Mouse (Mus musculus) embryonic facial prominence, embryonic 12.5 days (tissue): Measurements from ENCODE around the gene Rtn4r. TPM values are rescaled to one million over a fixed set of nuclear protein-coding genes. Genes with fewer than 3 reads are reported as not detected.

Source experiments
- ATAC-seq: fragments of 200-750 bp; cut with Nextera tagmentation; 2 replicates; pipeline ENCODE4 v1.8.0; 2017; ENCODE audit not compliant: insufficient number of reproducible peaks, insufficient read depth, low FRiP score, low TSS enrichment
- H3K27ac ChIP-seq: fragments of 300-500 bp; sonication (generic); 2 replicates; pipeline ENCODE4 v1.5.1; 2016; ENCODE audit warnings: mild to moderate bottlenecking
- H3K27me3 ChIP-seq: fragments of 300-500 bp; sonication (generic); 2 replicates; pipeline ENCODE4 v1.6.1; 2016; ENCODE audit warnings: mild to moderate bottlenecking, moderate library complexity
- H3K36me3 ChIP-seq: fragments of 300-500 bp; sonication (generic); 2 replicates; pipeline ENCODE4 v1.6.1; 2016; ENCODE audit warnings: mild to moderate bottlenecking
- H3K4me1 ChIP-seq: fragments of 300-500 bp; sonication (generic); 2 replicates; pipeline ENCODE4 v1.6.1; 2016
- H3K4me2 ChIP-seq: fragments of 300-500 bp; sonication (generic); replicated peaks from 2 replicates; pipeline ENCODE4 v1.6.1; 2016; ENCODE audit warnings: mild to moderate bottlenecking, moderate library complexity
- H3K4me3 ChIP-seq: fragments of 300-500 bp; sonication (generic); 2 replicates; pipeline ENCODE4 v1.5.1; 2016; ENCODE audit warnings: mild to moderate bottlenecking
- H3K9ac ChIP-seq: fragments of 300-500 bp; sonication (generic); 2 replicates; pipeline ENCODE4 v1.6.1; 2016; ENCODE audit warnings: mild to moderate bottlenecking, moderate library complexity
- H3K9me3 ChIP-seq: fragments of 300-500 bp; sonication (generic); 2 replicates; pipeline ENCODE4 v1.6.1; 2016; ENCODE audit warnings: mild to moderate bottlenecking, moderate library complexity
- WGBS: fragments of 180-500 bp; shearing (Covaris S2); methylation state at CpG from one replicate; pipeline ENCODE4 v1.1.7; 2016; 5-methylcytosine and 5-hydroxymethylcytosine counted together
- microRNA-seq: library from miRNA; unstranded; fragments of <30 nt; microRNA quantifications from one replicate; pipeline ENCODE4, GENCODE M21; 2017
- polyA plus RNA-seq: library from polyadenylated mRNA; unstranded; fragments of >200 nt; fragmentation: Nextera tagmentation; extraction: Ambion mirVana; gene quantifications from 2 replicates; pipeline ENCODE4 v1.2.1, GENCODE M21; 2016

Rtn4r gene
- polyA plus RNA-seq, 1 experiment from 2014 or later: 3.4 TPM

- WGBS: 82% methylated on average over 10 of the region's 10 CpGs
- no peak overlapping the region for H3K4me2 ChIP-seq
Observed at GRCm38 (mm10) chr16:18198365-18199098, 71.1 kb downstream of the Rtn4r start.

GRCm38 (mm10) chr16:18200062-18200461, 72.6 kb downstream of the Rtn4r start:
- H3K27me3 ChIP-seq: 0 out of 2 replicates have a peak, but pooled peaks cover 2% of the 10 kb centered on the region
- no peaks in the 10 kb centered on the region for H3K9me3 ChIP-seq
- H3K4me2 ChIP-seq: no peak overlapping the region
- H3K9ac ChIP-seq: no peak overlapping the region
- 78% methylated on average over 2 of the region's 2 CpGs for WGBS
- no peak for ATAC-seq
- no peak overlapping the region for H3K27ac ChIP-seq
- peaks cover 7% of the 10 kb centered on the region for H3K4me1 ChIP-seq
- H3K36me3 ChIP-seq: no peaks in the 10 kb centered on the region
- no peak overlapping the region for H3K4me3 ChIP-seq

More at GRCm38 (mm10) chr16:18198365-18199098, 71.1 kb downstream of the Rtn4r start:
- H3K4me3 ChIP-seq: no peak overlapping the region
- H3K9me3 ChIP-seq: no peaks in the 10 kb centered on the region
- no peak for ATAC-seq
- H3K27ac ChIP-seq: no peak overlapping the region
- H3K36me3 ChIP-seq: no peaks in the 10 kb centered on the region
- H3K27me3 ChIP-seq: 0 out of 2 replicates have a peak, but pooled peaks cover 2% of the 10 kb centered on the region
- peaks cover 7% of the 10 kb centered on the region for H3K4me1 ChIP-seq
- no peak overlapping the region for H3K9ac ChIP-seq

- H3K9me3 ChIP-seq: no peaks in the 10 kb centered on the region
- H3K4me2 ChIP-seq: no peak overlapping the region
- 17% methylated on average over 1 of the region's 1 CpGs for WGBS
- H3K9ac ChIP-seq: no peak overlapping the region
- H3K27me3 ChIP-seq: 0 out of 2 replicates have a peak, but pooled peaks cover 2% of the 10 kb centered on the region
- no peak overlapping the region for H3K27ac ChIP-seq
- ATAC-seq: no peak
- H3K36me3 ChIP-seq: no peaks in the 10 kb centered on the region
- H3K4me1 ChIP-seq: peaks cover 7% of the 10 kb centered on the region
- H3K4me3 ChIP-seq: no peak overlapping the region
Observed at GRCm38 (mm10) chr16:18201620-18202019, 74.2 kb downstream of the Rtn4r start.

Small RNA genes within 50 kb of the gene (microRNA-seq; reads per million reads assigned to microRNA genes)
- not detected for gene Mir6366

Other genes with a start within 250 kb of the Rtn4r start
- 0.19 and 0.45 TPM in 2 replicates for gene Gm20518, start 236.0 kb upstream of the Rtn4r start, polyA plus RNA-seq
- 0.06 TPM in 1 of 2 replicates, not detected in the other for gene Tssk1, start 233.4 kb upstream of the Rtn4r start, polyA plus RNA-seq
- gene Dgcr2, start 229.1 kb upstream of the Rtn4r start, polyA plus RNA-seq: 103 and 105 TPM in 2 replicates
- gene Tssk2, start 229.0 kb upstream of the Rtn4r start, polyA plus RNA-seq: 0.12 TPM in 1 of 2 replicates, not detected in the other
- gene Ess2, start 216.3 kb upstream of the Rtn4r start, polyA plus RNA-seq: 50.7 and 54.0 TPM in 2 replicates
- gene Gsc2, start 212.6 kb upstream of the Rtn4r start, polyA plus RNA-seq: not detected in 2 replicates
- 88.5 and 89.5 TPM in 2 replicates for gene Slc25a1, start 199.4 kb upstream of the Rtn4r start, polyA plus RNA-seq
- not detected in 2 replicates for gene Vpreb2, start 147.2 kb upstream of the Rtn4r start, polyA plus RNA-seq
- gene Dgcr6, start 74.8 kb upstream of the Rtn4r start, polyA plus RNA-seq: 121 and 129 TPM in 2 replicates
- gene Prodh, start 37.4 kb upstream of the Rtn4r start, polyA plus RNA-seq: 11.1 and 11.3 TPM in 2 replicates
- not detected in 2 replicates for gene Ccdc188, start 90.2 kb downstream of the Rtn4r start, polyA plus RNA-seq
- gene Zdhhc8, start 107.5 kb downstream of the Rtn4r start, polyA plus RNA-seq: 19.9 and 23.0 TPM in 2 replicates
- 109 and 115 TPM in 2 replicates for gene Trmt2a, start 121.0 kb downstream of the Rtn4r start, polyA plus RNA-seq
- gene Ranbp1, start 121.1 kb downstream of the Rtn4r start, polyA plus RNA-seq: 754 and 814 TPM in 2 replicates
- gene Gm49776, start 130.7 kb downstream of the Rtn4r start, polyA plus RNA-seq: 2.1 and 2.3 TPM in 2 replicates
- 40.1 and 40.2 TPM in 2 replicates for gene Dgcr8, start 161.6 kb downstream of the Rtn4r start, polyA plus RNA-seq
- gene Tango2, start 220.5 kb downstream of the Rtn4r start, polyA plus RNA-seq: 22.5 and 30.1 TPM in 2 replicates
- gene Arvcf, start 220.5 kb downstream of the Rtn4r start, polyA plus RNA-seq: 44.4 and 47.0 TPM in 2 replicates